Mouse (Mus musculus) heart, embryonic 15.5 days (tissue): ENCODE data around the gene Tet3. TPM values are rescaled to one million over a fixed set of nuclear protein-coding genes. Genes with fewer than 3 reads are reported as not detected.

Experiments
- ATAC-seq: fragments of 200-750 bp; cut with Nextera tagmentation; replicated peaks from 2 replicates; pipeline ENCODE4 v1.8.0; 2017; ENCODE audit warnings: low read depth, moderate TSS enrichment; ENCODE audit not compliant: insufficient number of reproducible peaks, insufficient read depth, low FRiP score
- H3K27ac ChIP-seq: fragments of 300-500 bp; sonication (generic); 2 replicates; pipeline ENCODE4 v1.5.1; 2015; ENCODE audit warnings: mild to moderate bottlenecking, inconsistent platforms
- H3K27me3 ChIP-seq: fragments of 300-500 bp; sonication (generic); 2 replicates; pipeline ENCODE4 v1.6.1; 2015; ENCODE audit warnings: inconsistent platforms
- H3K36me3 ChIP-seq: fragments of 300-500 bp; sonication (generic); 2 replicates; pipeline ENCODE4 v1.6.1; 2015; ENCODE audit warnings: mild to moderate bottlenecking, inconsistent platforms
- H3K4me1 ChIP-seq: fragments of 300-500 bp; sonication (generic); replicated peaks from 2 replicates; pipeline ENCODE4 v1.6.1; 2015; ENCODE audit warnings: inconsistent platforms
- H3K4me2 ChIP-seq: fragments of 300-500 bp; sonication (generic); 2 replicates; pipeline ENCODE4 v1.6.1; 2015; ENCODE audit warnings: inconsistent platforms, mild to moderate bottlenecking, moderate library complexity
- H3K4me3 ChIP-seq: fragments of 300-500 bp; sonication (generic); 2 replicates; pipeline ENCODE4 v1.5.1; 2015; ENCODE audit warnings: mild to moderate bottlenecking, inconsistent platforms
- H3K9ac ChIP-seq: fragments of 300-500 bp; sonication (generic); 2 replicates; pipeline ENCODE4 v1.6.1; 2015; ENCODE audit warnings: mild to moderate bottlenecking, inconsistent platforms
- H3K9me3 ChIP-seq: fragments of 300-500 bp; sonication (generic); replicated peaks from 2 replicates; pipeline ENCODE4 v1.6.1; 2016; ENCODE audit warnings: inconsistent platforms
- WGBS: fragments of 180-500 bp; shearing (Covaris S2); methylation state at CpG from one replicate; pipeline ENCODE4 v1.1.7; 2015; ENCODE audit warnings: mixed read lengths; 5-methylcytosine and 5-hydroxymethylcytosine counted together
- polyA plus RNA-seq: library from polyadenylated mRNA; unstranded; fragments of >200 nt; fragmentation: Nextera tagmentation; extraction: Ambion mirVana; gene quantifications from 2 replicates; pipeline ENCODE4 v1.2.1, GENCODE M21; 2015

The Tet3 gene
- polyA plus RNA-seq, 1 experiment from 2014 or later: 26.2 TPM

GRCm38 (mm10) chr6:83421866-83422649 lies 36.8 kb downstream of the Tet3 start:
- Histone ChIP-seq H3K27me3 (no peaks in the 10 kb centered on the region), H3K4me2 (no peak overlapping the region), H3K36me3 (peaks cover 3% of the 10 kb centered on the region; the same call in 1 of the 2 replicates), H3K4me3 (no peak overlapping the region), H3K27ac (peak overlapping the region; percentile 30; the same call in 1 of the 2 replicates), H3K9me3 (no peaks in the 10 kb centered on the region), H3K4me1 (peaks cover 49% of the 10 kb centered on the region), H3K9ac (0 out of 2 replicates have a peak overlapping the region, but pooled peaks have one; percentile 21)
- ATAC-seq: no peak
- 34% methylated on average over 11 of the region's 11 CpGs for WGBS

- 79% methylated on average over 3 of the region's 3 CpGs for WGBS
- H3K4me3 ChIP-seq: no peak overlapping the region
- no peak overlapping the region for H3K9ac ChIP-seq
- peaks cover 66% of the 10 kb centered on the region for H3K4me1 ChIP-seq
- H3K27me3 ChIP-seq: no peaks in the 10 kb centered on the region
- H3K27ac ChIP-seq: no peak overlapping the region
- no peak overlapping the region for H3K4me2 ChIP-seq
- peaks cover 3% of the 10 kb centered on the region; the same call in 1 of the 2 replicates for H3K36me3 ChIP-seq
- no peaks in the 10 kb centered on the region for H3K9me3 ChIP-seq
- no peak for ATAC-seq
These were observed 39.4 kb downstream of the Tet3 start for GRCm38 (mm10) chr6:83419516-83419915.

GRCm38 (mm10) chr6:83417531-83417930 lies 41.4 kb downstream of the Tet3 start:
- Histone ChIP-seq H3K36me3 (peaks cover 3% of the 10 kb centered on the region; the same call in 1 of the 2 replicates), H3K27ac (no peak overlapping the region), H3K4me1 (peaks cover 72% of the 10 kb centered on the region), H3K9me3 (no peaks in the 10 kb centered on the region), H3K4me3 (no peak overlapping the region), H3K4me2 (no peak overlapping the region), H3K9ac (no peak overlapping the region), H3K27me3 (no peaks in the 10 kb centered on the region)
- no peak for ATAC-seq
- WGBS: 68% methylated on average over 3 of the region's 3 CpGs

GRCm38 (mm10) chr6:83417104-83417502 lies 41.8 kb downstream of the Tet3 start:
- Histone ChIP-seq H3K9me3 (no peaks in the 10 kb centered on the region), H3K4me1 (peaks cover 73% of the 10 kb centered on the region), H3K27me3 (no peaks in the 10 kb centered on the region), H3K4me2 (no peak overlapping the region), H3K27ac (0 out of 2 replicates have a peak overlapping the region, but pooled peaks have one; percentile 42), H3K36me3 (peaks cover 3% of the 10 kb centered on the region; the same call in 1 of the 2 replicates), H3K9ac (no peak overlapping the region), H3K4me3 (no peak overlapping the region)
- WGBS: 91% methylated on average over 2 of the region's 2 CpGs
- ATAC-seq: no peak

GRCm38 (mm10) chr6:83416261-83417103 lies 42.4 kb downstream of the Tet3 start:
- Histone ChIP-seq H3K36me3 (peaks cover 3% of the 10 kb centered on the region; the same call in 1 of the 2 replicates), H3K4me3 (no peak overlapping the region), H3K9me3 (no peaks in the 10 kb centered on the region), H3K9ac (no peak overlapping the region), H3K27me3 (no peaks in the 10 kb centered on the region), H3K27ac (peak overlapping the region; percentile 42; the same call in 1 of the 2 replicates), H3K4me2 (no peak overlapping the region), H3K4me1 (peaks cover 73% of the 10 kb centered on the region)
- 60% methylated on average over 3 of the region's 3 CpGs for WGBS
- ATAC-seq: no peak; the same call in 1 of the 2 replicates

- Histone ChIP-seq H3K9me3 (no peaks in the 10 kb centered on the region), H3K36me3 (peaks cover 2% of the 10 kb centered on the region; the same call in 1 of the 2 replicates), H3K9ac (no peak overlapping the region), H3K27me3 (no peaks in the 10 kb centered on the region), H3K27ac (no peak overlapping the region), H3K4me1 (peaks cover 82% of the 10 kb centered on the region), H3K4me2 (no peak overlapping the region), H3K4me3 (no peak overlapping the region)
- no peak for ATAC-seq
- WGBS: 78% methylated on average over 12 of the region's 12 CpGs
These were observed 43.4 kb downstream of the Tet3 start for GRCm38 (mm10) chr6:83415356-83415940.

GRCm38 (mm10) chr6:83414601-83415355 lies 44.1 kb downstream of the Tet3 start:
- Histone ChIP-seq H3K4me3 (no peak overlapping the region), H3K9me3 (no peaks in the 10 kb centered on the region), H3K36me3 (no peaks in the 10 kb centered on the region), H3K4me2 (no peak overlapping the region), H3K27ac (no peak overlapping the region), H3K9ac (no peak overlapping the region), H3K4me1 (peaks cover 86% of the 10 kb centered on the region), H3K27me3 (no peaks in the 10 kb centered on the region)
- 79% methylated on average over 9 of the region's 9 CpGs for WGBS
- ATAC-seq: no peak

- no peak overlapping the region for H3K9ac ChIP-seq
- ATAC-seq: no peak
These were observed 45.2 kb downstream of the Tet3 start for GRCm38 (mm10) chr6:83413686-83414085.

GRCm38 (mm10) chr6:83412854-83413401 lies 46.0 kb downstream of the Tet3 start:
- Histone ChIP-seq H3K4me2 (no peak overlapping the region), H3K27me3 (no peaks in the 10 kb centered on the region), H3K9me3 (no peaks in the 10 kb centered on the region), H3K4me3 (no peak overlapping the region), H3K9ac (no peak overlapping the region), H3K27ac (no peak overlapping the region), H3K4me1 (peaks cover 80% of the 10 kb centered on the region), H3K36me3 (no peaks in the 10 kb centered on the region)
- no peak for ATAC-seq
- 26% methylated on average over 5 of the region's 5 CpGs for WGBS

More at GRCm38 (mm10) chr6:83413686-83414085, 45.2 kb downstream of the Tet3 start:
- H3K9me3 ChIP-seq: no peaks in the 10 kb centered on the region
- 48% methylated on average over 1 of the region's 1 CpGs for WGBS
- no peak overlapping the region for H3K27ac ChIP-seq
- no peaks in the 10 kb centered on the region for H3K27me3 ChIP-seq
- H3K4me2 ChIP-seq: no peak overlapping the region
- no peaks in the 10 kb centered on the region for H3K36me3 ChIP-seq
- peaks cover 82% of the 10 kb centered on the region for H3K4me1 ChIP-seq
- no peak overlapping the region for H3K4me3 ChIP-seq

- H3K9me3 ChIP-seq: no peaks in the 10 kb centered on the region
- WGBS: 79% methylated on average over 10 of the region's 10 CpGs
- no peak overlapping the region for H3K9ac ChIP-seq
- H3K27me3 ChIP-seq: no peaks in the 10 kb centered on the region
- no peaks in the 10 kb centered on the region for H3K36me3 ChIP-seq
- H3K4me1 ChIP-seq: peaks cover 77% of the 10 kb centered on the region
- ATAC-seq: no peak
- H3K27ac ChIP-seq: no peak overlapping the region
- no peak overlapping the region for H3K4me3 ChIP-seq
- no peak overlapping the region for H3K4me2 ChIP-seq
These were observed 46.5 kb downstream of the Tet3 start for GRCm38 (mm10) chr6:83412362-83412853.
